Mouse (Mus musculus) kidney, adult 2 months (tissue): Measurements from ENCODE around the gene Ceacam20. TPM values are rescaled to one million over a fixed set of nuclear protein-coding genes. Genes with fewer than 3 reads are reported as not detected.
"Not testable (repeated sequence)": the region's sequence is repeated elsewhere in the genome, so short reads cannot be mapped to it uniquely, and the experiment has no call there.

ENCODE experiments used
- DNase-seq: peaks from one replicate; pipeline ENCODE4 v3.0.0; 2021
- H3K27ac ChIP-seq: fragments of 200-500 bp; 2 replicates; pipeline ENCODE4 v1.5.1; 2012; ENCODE audit warnings: low read depth, low read length, control low read depth, inconsistent platforms; ENCODE audit not compliant: insufficient read depth
- H3K27me3 ChIP-seq: fragments of 200-500 bp; replicated peaks from 2 replicates; pipeline ENCODE4 v1.6.1; 2012; ENCODE audit warnings: mild to moderate bottlenecking, moderate library complexity, low read length, inconsistent platforms; ENCODE audit not compliant: control insufficient read depth, insufficient read depth
- H3K36me3 ChIP-seq: fragments of 200-500 bp; 2 replicates; pipeline ENCODE4 v1.6.1; 2012; ENCODE audit warnings: mild to moderate bottlenecking, moderate library complexity, low read length, inconsistent platforms; ENCODE audit not compliant: control insufficient read depth, insufficient read depth
- H3K4me1 ChIP-seq: fragments of 200-500 bp; 2 replicates; pipeline ENCODE4 v1.6.1; 2011; ENCODE audit warnings: low read length; ENCODE audit not compliant: control insufficient read depth, insufficient read depth
- H3K4me3 ChIP-seq: fragments of 200-500 bp; 2 replicates; pipeline ENCODE4 v1.5.1; 2011; ENCODE audit warnings: mild to moderate bottlenecking, low read depth, low read length, control low read depth; ENCODE audit not compliant: insufficient read depth
- CTCF ChIP-seq: fragments of 200-500 bp; conservative IDR thresholded peaks from 2 replicates; pipeline ENCODE4 v1.5.1; 2011; ENCODE audit warnings: low read depth, mild to moderate bottlenecking, control low read depth, low read length, moderate library complexity, mixed read lengths; ENCODE audit not compliant: insufficient read depth, insufficient read length
- POLR2A ChIP-seq: fragments of 200-500 bp; IDR thresholded peaks from one replicate; pipeline ENCODE4 v1.6.1; 2011; ENCODE audit warnings: low read depth, low read length, control low read depth
- WGBS: fragments of 180-500 bp; shearing (Covaris S2); methylation state at CpG from one replicate; pipeline ENCODE4 v1.1.7; 2018; 5-methylcytosine and 5-hydroxymethylcytosine counted together
- polyA plus RNA-seq: library from polyadenylated mRNA; depleted of rRNA; stranded (reverse); fragments of >200 nt; gene quantifications from 2 replicates; pipeline ENCODE4 v1.2.3, GENCODE M21; 2012; rRNA removed

Gene Ceacam20
- polyA plus RNA-seq, 1 experiment: 0.03 TPM

- DNase-seq: no peak
- no peaks in the 10 kb centered on the region for H3K27me3 ChIP-seq
- TF ChIP-seq CTCF: 0 out of 2 replicates have a peak, but pooled peaks have one; percentile 12
- TF ChIP-seq POLR2A: no peak
- H3K4me1 ChIP-seq: no peaks in the 10 kb centered on the region
- WGBS: 97% methylated on average over 4 of the region's 4 CpGs
- no peaks in the 10 kb centered on the region for H3K36me3 ChIP-seq
- no peak overlapping the region for H3K27ac ChIP-seq
- no peak overlapping the region for H3K4me3 ChIP-seq
Observed at GRCm38 (mm10) chr7:19969541-19970090, 4.4 kb downstream of the Ceacam20 start.

DNA sequence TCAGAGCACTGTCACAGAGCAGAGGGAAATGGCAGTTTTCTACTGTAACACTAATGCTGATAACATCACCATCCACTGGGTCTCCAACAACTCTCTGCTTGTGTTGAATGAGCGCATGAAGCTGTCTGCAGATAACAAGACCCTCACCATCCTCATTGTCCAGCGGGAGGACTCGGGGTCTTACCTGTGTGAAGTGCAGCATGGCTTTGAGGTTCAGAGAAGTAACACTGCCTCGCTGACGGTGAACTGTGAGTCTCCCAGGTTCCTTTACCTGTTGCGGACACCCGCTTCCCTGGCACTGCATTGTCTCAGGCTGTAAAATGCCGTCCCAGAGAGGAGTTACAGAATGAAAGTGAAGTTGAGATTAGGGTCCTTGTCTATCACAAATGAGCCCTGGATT, 5.0 kb downstream of the Ceacam20 start:
- no peaks in the 10 kb centered on the region for H3K36me3 ChIP-seq
- no peak overlapping the region for H3K4me3 ChIP-seq
- WGBS: 94% methylated on average over 8 of the region's 8 CpGs
- no peak for DNase-seq
- no peaks in the 10 kb centered on the region for H3K27me3 ChIP-seq
- no peaks in the 10 kb centered on the region for H3K4me1 ChIP-seq
- TF ChIP-seq CTCF (no peak), POLR2A (no peak)
- no peak overlapping the region for H3K27ac ChIP-seq

- H3K4me3 ChIP-seq: no peak overlapping the region
- no peak for TF ChIP-seq POLR2A
- TF ChIP-seq CTCF: no peak
- H3K4me1 ChIP-seq: no peaks in the 10 kb centered on the region
- 87% methylated on average over 4 of the region's 4 CpGs for WGBS
- no peaks in the 10 kb centered on the region for H3K36me3 ChIP-seq
- no peaks in the 10 kb centered on the region for H3K27me3 ChIP-seq
- H3K27ac ChIP-seq: no peak overlapping the region
- DNase-seq: no peak
Observed at GRCm38 (mm10) chr7:19971516-19971915, 6.3 kb downstream of the Ceacam20 start.

DNA sequence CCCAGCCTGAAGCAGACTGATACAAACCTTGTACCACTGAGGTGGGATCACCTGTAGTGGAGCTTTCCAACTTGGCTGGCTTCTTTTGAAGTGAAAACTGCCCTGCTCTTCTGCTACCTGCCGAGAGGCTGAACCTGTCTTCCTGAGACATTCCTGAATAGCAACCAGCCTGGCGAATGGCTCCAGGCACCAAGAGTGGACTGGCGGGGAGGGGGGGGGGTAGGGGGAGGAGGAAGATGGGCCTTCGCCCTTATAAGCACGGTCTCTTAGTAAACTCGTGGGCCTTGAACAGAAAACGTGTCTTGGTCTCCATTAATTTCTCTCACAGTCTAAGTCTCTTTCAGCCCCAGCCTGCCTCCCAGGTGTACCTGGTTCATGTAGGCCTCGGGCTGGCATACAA, 26.0 kb downstream of the Ceacam20 start, which contains the start of gene Nlrp9b:
Gene Nlrp9b, plus strand, starts transcription at position 301 of the 400 bp plus-strand sequence.
- H3K4me3 ChIP-seq, H3K4me1 ChIP-seq, H3K27ac ChIP-seq, H3K36me3 ChIP-seq, DNase-seq, H3K27me3 ChIP-seq: not testable (repeated sequence)
- WGBS: 61% methylated on average over 8 of the region's 8 CpGs

DNA sequence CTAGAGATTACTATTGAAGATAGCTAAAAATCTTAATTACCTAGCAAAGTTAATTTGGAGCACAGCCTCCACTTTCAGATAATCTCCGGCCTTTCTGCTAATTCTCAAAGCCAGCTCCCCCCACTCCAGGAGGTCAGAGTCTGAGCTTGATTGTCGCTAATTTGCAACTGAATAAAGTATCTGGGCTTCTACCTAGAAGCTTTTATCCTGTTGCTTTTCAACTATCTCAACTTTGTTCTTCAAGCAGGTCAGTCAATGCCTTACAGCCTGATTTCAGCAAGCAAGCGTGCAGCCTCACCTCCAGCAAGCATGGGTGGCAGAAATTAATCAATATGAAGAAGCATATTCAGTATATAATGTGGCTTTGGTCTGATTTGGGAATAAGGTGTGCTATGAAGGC, 31.5 kb downstream of the Ceacam20 start:
- not testable (repeated sequence) for H3K4me1 ChIP-seq, H3K4me3 ChIP-seq, H3K36me3 ChIP-seq, DNase-seq, H3K27me3 ChIP-seq, H3K27ac ChIP-seq
- WGBS: 67% methylated on average over 3 of the region's 3 CpGs

DNA sequence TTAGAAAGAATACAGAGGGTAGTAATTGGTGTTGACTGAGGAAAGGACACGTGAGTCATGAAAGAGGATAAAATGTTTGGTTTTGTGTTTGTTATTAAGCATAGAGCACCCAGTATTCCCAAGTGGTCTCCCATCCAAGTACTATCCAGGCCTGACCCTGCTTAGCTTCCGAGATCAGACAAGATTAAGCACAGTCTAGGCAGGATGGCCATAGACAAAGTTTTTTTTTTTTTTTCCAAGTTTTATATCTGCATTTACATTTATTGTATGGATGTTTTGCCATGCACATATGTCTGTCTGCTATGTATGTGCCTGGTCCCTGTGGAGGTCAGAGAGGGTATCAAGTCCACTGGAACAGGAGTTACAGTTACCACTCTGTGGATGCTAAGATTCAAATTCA, 44.8 kb downstream of the Ceacam20 start:
- WGBS: 76% methylated on average over 2 of the region's 2 CpGs
- no peak for DNase-seq
- no peak for TF ChIP-seq CTCF
- TF ChIP-seq POLR2A: no peak

More for the DNA sequence above, 44.8 kb downstream of the Ceacam20 start:
- H3K27ac ChIP-seq: no peak overlapping the region
- no peak overlapping the region for H3K4me3 ChIP-seq
- no peaks in the 10 kb centered on the region for H3K36me3 ChIP-seq
- H3K4me1 ChIP-seq: no peaks in the 10 kb centered on the region
- H3K27me3 ChIP-seq: no peaks in the 10 kb centered on the region

Other genes with a start within 250 kb of the Ceacam20 start
- 83.9 and 86.3 TPM in 2 replicates for gene Tomm40, start 250.0 kb upstream of the Ceacam20 start, polyA plus RNA-seq
- 44.5 and 47.7 TPM in 2 replicates for gene Nectin2, start 214.9 kb upstream of the Ceacam20 start, polyA plus RNA-seq
- gene Bcam, start 194.4 kb upstream of the Ceacam20 start, polyA plus RNA-seq: 237 and 272 TPM in 2 replicates
- gene Cblc, start 168.6 kb upstream of the Ceacam20 start, polyA plus RNA-seq: 24.4 and 32.6 TPM in 2 replicates
- gene Bcl3, start 142.6 kb upstream of the Ceacam20 start, polyA plus RNA-seq: 10.3 and 14.4 TPM in 2 replicates
- gene Gm19345, start 113.4 kb upstream of the Ceacam20 start, polyA plus RNA-seq: 0.12 TPM in 1 of 2 replicates, not detected in the other
- gene Ceacam16, start 104.1 kb upstream of the Ceacam20 start, polyA plus RNA-seq: 0.14 and 0.16 TPM in 2 replicates
- gene Ceacam19, start 77.4 kb upstream of the Ceacam20 start, polyA plus RNA-seq: 0.11 and 0.25 TPM in 2 replicates
- 10.9 and 12.3 TPM in 2 replicates for gene Pvr, start 44.3 kb upstream of the Ceacam20 start, polyA plus RNA-seq
- 0.14 and 0.31 TPM in 2 replicates for gene Igsf23, start 14.7 kb upstream of the Ceacam20 start, polyA plus RNA-seq
- gene Nlrp9b, start 26.1 kb downstream of the Ceacam20 start, polyA plus RNA-seq: not detected in 2 replicates
- gene Vmn1r91, start 134.3 kb downstream of the Ceacam20 start, polyA plus RNA-seq: not detected in 2 replicates
- not detected in 2 replicates for gene Gm16442, start 157.2 kb downstream of the Ceacam20 start, polyA plus RNA-seq
- not detected in 2 replicates for gene Vmn1r93, start 173.7 kb downstream of the Ceacam20 start, polyA plus RNA-seq
- gene Vmn1r94, start 203.0 kb downstream of the Ceacam20 start, polyA plus RNA-seq: not detected in 2 replicates
- not detected in 2 replicates for gene Vmn1r95, start 228.3 kb downstream of the Ceacam20 start, polyA plus RNA-seq
- not detected in 2 replicates for gene Gm6164, start 240.2 kb downstream of the Ceacam20 start, polyA plus RNA-seq